Mouse (Mus musculus) megakaryocyte, embryonic 14.5 days (primary cell): Measurements from ENCODE around the gene Ankrd17.

Experiments used
- FLI1 ChIP-seq: IDR thresholded peaks from 2 replicates; pipeline ENCODE4 v1.6.1; 2012; ENCODE audit warnings: low read length, inconsistent platforms, mixed read lengths
- GATA1 ChIP-seq: IDR thresholded peaks from 3 replicates; pipeline ENCODE4 v1.6.1; 2012; ENCODE audit warnings: mixed read lengths, low read length, inconsistent platforms, borderline replicate concordance

GRCm38 (mm10) chr5:90383080-90383479 is 16.7 kb upstream of the Ankrd17 start:
- TF ChIP-seq GATA1 (no peak), FLI1 (no peak)
